Mouse (Mus musculus): ENCODE measurements around the gene Pgm2l1. TPM values are rescaled to one million over a fixed set of nuclear protein-coding genes. Genes with fewer than 3 reads are reported as not detected.
A peak's percentile ranks its signal among the peaks of the same experiment; 100 is the strongest.

Pgm2l1 gene
- polyA plus RNA-seq, 1 experiment from 2014 or later = 1.0 TPM

GRCm38 (mm10) chr7:100317534-100317933 is 90.3 kb downstream of the Pgm2l1 start:
- no peak for ATAC-seq
- Histone ChIP-seq H3K4me3 (ENCODE audit: low read depth, low read length) (no peak overlapping the region), H3K9ac (ENCODE audit: low read depth, low read length) (no peak overlapping the region), H3K4me2 (replicated peaks; ENCODE audit: low read depth) (no peak overlapping the region), H3K27ac (ENCODE audit: low read depth, low read length) (no peak overlapping the region), H3K9me3 (ENCODE audit: control insufficient read depth) (peaks cover 4% of the 10 kb centered on the region; the same call in 1 of the 2 replicates), H3K36me3 (ENCODE audit: control insufficient read depth, insufficient read depth) (no peaks in the 10 kb centered on the region), H3K4me1 (replicated peaks; ENCODE audit: control insufficient read depth, insufficient read depth, low read length) (no peaks in the 10 kb centered on the region), H3K27me3 (replicated peaks; ENCODE audit: control insufficient read depth, insufficient read depth, low read length) (peaks cover 8% of the 10 kb centered on the region; the same call in 1 of the 2 replicates)
- TF ChIP-seq CTCF (IDR thresholded peaks at IDR 0.05; ENCODE audit: low read depth) = no peak
- 94% methylated on average over 5 of the region's 5 CpGs for WGBS

GRCm38 (mm10) chr7:100323721-100324120 is 96.5 kb downstream of the Pgm2l1 start:
- Histone ChIP-seq H3K27ac (ENCODE audit: low read depth, low read length) (no peak overlapping the region), H3K4me1 (replicated peaks; ENCODE audit: control insufficient read depth, insufficient read depth, low read length) (no peaks in the 10 kb centered on the region), H3K36me3 (ENCODE audit: control insufficient read depth, insufficient read depth) (peaks cover 22% of the 10 kb centered on the region), H3K4me3 (ENCODE audit: low read depth, low read length) (no peak overlapping the region), H3K4me2 (replicated peaks; ENCODE audit: low read depth) (no peak overlapping the region), H3K27me3 (replicated peaks; ENCODE audit: control insufficient read depth, insufficient read depth, low read length) (peaks cover 7% of the 10 kb centered on the region; the same call in 1 of the 2 replicates), H3K9ac (ENCODE audit: low read depth, low read length) (no peak overlapping the region), H3K9me3 (ENCODE audit: control insufficient read depth) (0 out of 2 replicates have a peak, but pooled peaks cover 4% of the 10 kb centered on the region)
- no peak for TF ChIP-seq CTCF (IDR thresholded peaks at IDR 0.05; ENCODE audit: low read depth)
- 68% methylated on average over 3 of the region's 3 CpGs for WGBS
- ATAC-seq = no peak

- no peak for ATAC-seq
- Histone ChIP-seq H3K36me3 (ENCODE audit: control insufficient read depth, insufficient read depth) (peaks cover 29% of the 10 kb centered on the region), H3K4me1 (replicated peaks; ENCODE audit: control insufficient read depth, insufficient read depth, low read length) (no peaks in the 10 kb centered on the region), H3K27me3 (replicated peaks; ENCODE audit: control insufficient read depth, insufficient read depth, low read length) (no peaks in the 10 kb centered on the region; the same call in 1 of the 2 replicates), H3K27ac (ENCODE audit: low read depth, low read length) (no peak overlapping the region), H3K9me3 (ENCODE audit: control insufficient read depth) (0 out of 2 replicates have a peak, but pooled peaks cover 4% of the 10 kb centered on the region), H3K9ac (ENCODE audit: low read depth, low read length) (no peak overlapping the region), H3K4me3 (ENCODE audit: low read depth, low read length) (no peak overlapping the region), H3K4me2 (replicated peaks; ENCODE audit: low read depth) (no peak overlapping the region)
- TF ChIP-seq CTCF (IDR thresholded peaks at IDR 0.05; ENCODE audit: low read depth) = peak; percentile 82
- WGBS = 80% methylated on average over 6 of the region's 6 CpGs
Observed at GRCm38 (mm10) chr7:100325482-100325881, 98.3 kb downstream of the Pgm2l1 start.

GRCm38 (mm10) chr7:100327514-100327913 is 100.3 kb downstream of the Pgm2l1 start:
- no peak for TF ChIP-seq CTCF (IDR thresholded peaks at IDR 0.05; ENCODE audit: low read depth)
- Histone ChIP-seq H3K4me3 (ENCODE audit: low read depth, low read length) (no peak overlapping the region), H3K9me3 (ENCODE audit: control insufficient read depth) (no peaks in the 10 kb centered on the region), H3K27ac (ENCODE audit: low read depth, low read length) (no peak overlapping the region), H3K4me1 (replicated peaks; ENCODE audit: control insufficient read depth, insufficient read depth, low read length) (no peaks in the 10 kb centered on the region), H3K36me3 (ENCODE audit: control insufficient read depth, insufficient read depth) (peaks cover 48% of the 10 kb centered on the region), H3K4me2 (replicated peaks; ENCODE audit: low read depth) (no peak overlapping the region), H3K27me3 (replicated peaks; ENCODE audit: control insufficient read depth, insufficient read depth, low read length) (no peaks in the 10 kb centered on the region), H3K9ac (ENCODE audit: low read depth, low read length) (no peak overlapping the region)
- WGBS = 82% methylated on average over 7 of the region's 7 CpGs
- no peak for ATAC-seq

Other genes starting within 250 kb of the Pgm2l1 start
- gene Rnf169, start 246.9 kb upstream of the Pgm2l1 start, polyA plus RNA-seq (2015; fragmentation: Nextera tagmentation; extraction: Ambion mirVana) = 1.9 and 2.1 TPM in 2 replicates
- 1.0 and 1.2 TPM in 2 replicates for gene Chrdl2, start 221.2 kb upstream of the Pgm2l1 start, polyA plus RNA-seq (2015; fragmentation: Nextera tagmentation; extraction: Ambion mirVana)
- gene Pold3, start 105.8 kb upstream of the Pgm2l1 start, polyA plus RNA-seq (2015; fragmentation: Nextera tagmentation; extraction: Ambion mirVana) = 18.3 and 22.1 TPM in 2 replicates
- gene Lipt2, start 68.1 kb upstream of the Pgm2l1 start, polyA plus RNA-seq (2015; fragmentation: Nextera tagmentation; extraction: Ambion mirVana) = 8.8 and 9.1 TPM in 2 replicates
- gene Kcne3, start 50.9 kb upstream of the Pgm2l1 start, polyA plus RNA-seq (2015; fragmentation: Nextera tagmentation; extraction: Ambion mirVana) = 28.9 TPM in 2 replicates
- 0.67 and 1.6 TPM in 2 replicates for gene P4ha3, start 58.1 kb downstream of the Pgm2l1 start, polyA plus RNA-seq (2015; fragmentation: Nextera tagmentation; extraction: Ambion mirVana)
- gene C2cd3, start 144.8 kb downstream of the Pgm2l1 start, polyA plus RNA-seq (2015; fragmentation: Nextera tagmentation; extraction: Ambion mirVana) = 4.5 and 5.7 TPM in 2 replicates
- gene Ppme1, start 144.9 kb downstream of the Pgm2l1 start, polyA plus RNA-seq (2015; fragmentation: Nextera tagmentation; extraction: Ambion mirVana) = 22.7 and 23.5 TPM in 2 replicates
- gene Ucp3, start 245.6 kb downstream of the Pgm2l1 start, polyA plus RNA-seq (2015; fragmentation: Nextera tagmentation; extraction: Ambion mirVana) = not detected in 2 replicates

Data from intestine, postnatal 0 days (tissue).